Mouse (Mus musculus) CH12.LX (cell line): ENCODE measurements around the gene Naa38. TPM values are rescaled to one million over a fixed set of nuclear protein-coding genes. Genes with fewer than 3 reads are reported as not detected.

Source experiments
- DNase-seq: peaks from one replicate; pipeline ENCODE4 v3.0.0-alpha.2; 2013; ENCODE audit errors: extremely low read depth
- H3K27ac ChIP-seq: 2 replicates; pipeline ENCODE4 v1.5.1; 2012; ENCODE audit warnings: low read depth, mild to moderate bottlenecking, control low read depth, moderate library complexity; ENCODE audit not compliant: insufficient read depth
- H3K27me3 ChIP-seq: replicated peaks from 2 replicates; pipeline ENCODE3; 2012; ENCODE audit warnings: inconsistent platforms
- H3K36me3 ChIP-seq, 2 experiments: replicated peaks in 1 of 2; 2 replicates each; pipeline versions ENCODE3 to v1.6.1; 2012; ENCODE audit warnings: inconsistent platforms in 1 of 2, low read length in 1 of 2, mild to moderate bottlenecking in 1 of 2, mixed read lengths in 1 of 2, moderate library complexity in 1 of 2; ENCODE audit not compliant: control insufficient read depth in 1 of 2, insufficient read depth in 1 of 2
- H3K4me1 ChIP-seq, 2 experiments: 2 replicates each; pipeline ENCODE4 v1.6.1; 2012; ENCODE audit warnings: inconsistent platforms in 1 of 2, moderate library complexity in 1 of 2; ENCODE audit not compliant: insufficient read depth in 2 of 2, control insufficient read depth in 1 of 2
- H3K4me2 ChIP-seq: 2 replicates; pipeline ENCODE4 v1.6.1; 2012; ENCODE audit warnings: low read depth, mild to moderate bottlenecking, control low read depth; ENCODE audit not compliant: poor library complexity, insufficient read depth, severe bottlenecking
- H3K4me3 ChIP-seq, 3 experiments: fragments of 150-350 bp in 1 of 3; sonication (generic) in 1 of 3; replicated peaks in 1 of 3; 2 replicates each; pipeline versions ENCODE3 to v1.5.1; 2011 to 2012; ENCODE audit warnings: low read depth in 2 of 3, low read length in 2 of 3, mild to moderate bottlenecking in 2 of 3, moderate library complexity in 2 of 3, control low read depth in 1 of 3, improper control_type of control experiment in 1 of 3, inconsistent platforms in 1 of 3, mixed read lengths in 1 of 3; ENCODE audit not compliant: poor library complexity in 1 of 3
- H3K79me2 ChIP-seq: replicated peaks from 2 replicates; pipeline ENCODE4 v1.6.1; 2012; ENCODE audit warnings: mild to moderate bottlenecking, moderate library complexity; ENCODE audit not compliant: control insufficient read depth, poor library complexity, insufficient read depth, severe bottlenecking; ENCODE audit errors: extremely low read depth
- H3K9ac ChIP-seq: 2 replicates; pipeline ENCODE4 v1.6.1; 2012; ENCODE audit warnings: low read depth, mild to moderate bottlenecking, control low read depth, moderate library complexity; ENCODE audit not compliant: insufficient read depth
- H3K9me3 ChIP-seq: replicated peaks from 2 replicates; pipeline ENCODE3; 2012; ENCODE audit warnings: low read length, inconsistent platforms, mixed read lengths
- BHLHE40 ChIP-seq: IDR thresholded peaks from 2 replicates; pipeline ENCODE4 v1.6.1; 2011; ENCODE audit warnings: mild to moderate bottlenecking, low read depth, low read length, improper control_type of control experiment
- CHD2 ChIP-seq: IDR thresholded peaks from 2 replicates; pipeline ENCODE4 v1.6.1; 2011; ENCODE audit warnings: low read length, improper control_type of control experiment
- CTCF ChIP-seq, 2 experiments: IDR thresholded peaks in 1 of 2; conservative IDR thresholded peaks in 1 of 2; 2 replicates each; pipeline ENCODE4 v1.5.1; 2011 to 2012; ENCODE audit warnings: low read depth in 2 of 2, low read length in 2 of 2, improper control_type of control experiment in 1 of 2, inconsistent platforms in 1 of 2, mild to moderate bottlenecking in 1 of 2, moderate library complexity in 1 of 2
- ELF1 ChIP-seq: IDR thresholded peaks from 2 replicates; pipeline ENCODE4 v1.6.1; 2014; ENCODE audit warnings: low read depth, mild to moderate bottlenecking, inconsistent platforms, low read length, improper control_type of control experiment
- EP300 ChIP-seq: IDR thresholded peaks from 2 replicates; pipeline ENCODE4 v1.6.1; 2011; ENCODE audit warnings: low read length, improper control_type of control experiment
- GABPA ChIP-seq: IDR thresholded peaks from 2 replicates; pipeline ENCODE4 v1.6.1; 2012; ENCODE audit warnings: low read depth, low read length, improper control_type of control experiment, inconsistent platforms; ENCODE audit not compliant: insufficient replicate concordance
- HCFC1 ChIP-seq: IDR thresholded peaks from 2 replicates; pipeline ENCODE4 v1.6.1; 2012; ENCODE audit warnings: low read depth, mild to moderate bottlenecking, inconsistent platforms, low read length, improper control_type of control experiment
- IRF4 ChIP-seq: IDR thresholded peaks from 2 replicates; pipeline ENCODE4 v1.6.1; 2014; ENCODE audit warnings: low read depth, mild to moderate bottlenecking, inconsistent platforms, low read length, improper control_type of control experiment
- KAT2A ChIP-seq: IDR thresholded peaks from 2 replicates; pipeline ENCODE4 v1.6.1; 2012; ENCODE audit warnings: low read length, improper control_type of control experiment, inconsistent platforms; ENCODE audit not compliant: insufficient replicate concordance
- MAX ChIP-seq: IDR thresholded peaks from 2 replicates; pipeline ENCODE4 v1.6.1; 2011; ENCODE audit warnings: low read length, improper control_type of control experiment
- MAZ ChIP-seq: IDR thresholded peaks from 2 replicates; pipeline ENCODE4 v1.6.1; 2012; ENCODE audit warnings: low read depth, mild to moderate bottlenecking, inconsistent platforms, low read length, improper control_type of control experiment, moderate library complexity
- MEF2A ChIP-seq: IDR thresholded peaks from 2 replicates; pipeline ENCODE4 v1.6.1; 2014; ENCODE audit warnings: low read depth, mild to moderate bottlenecking, inconsistent platforms, low read length, improper control_type of control experiment, borderline replicate concordance
- NELFE ChIP-seq: IDR thresholded peaks from 2 replicates; pipeline ENCODE4 v1.6.1; 2011; ENCODE audit warnings: low read depth, low read length, improper control_type of control experiment
- NRF1 ChIP-seq: IDR thresholded peaks from 2 replicates; pipeline ENCODE4 v1.6.1; 2014; ENCODE audit warnings: low read depth, mild to moderate bottlenecking, inconsistent platforms, low read length, improper control_type of control experiment, moderate library complexity
- POLR2AphosphoS2 ChIP-seq: IDR thresholded peaks from 2 replicates; pipeline ENCODE4 v1.6.1; 2011; ENCODE audit warnings: low read depth, low read length, improper control_type of control experiment
- RAD21 ChIP-seq: IDR thresholded peaks from 2 replicates; pipeline ENCODE4 v1.6.1; 2011; ENCODE audit warnings: low read depth, mild to moderate bottlenecking, low read length, improper control_type of control experiment, moderate library complexity
- RCOR1 ChIP-seq: conservative IDR thresholded peaks from 2 replicates; pipeline ENCODE4 v1.6.1; 2012; ENCODE audit warnings: low read depth, mild to moderate bottlenecking, inconsistent platforms, low read length, improper control_type of control experiment
- TBP ChIP-seq: conservative IDR thresholded peaks from 2 replicates; pipeline ENCODE4 v1.6.1; 2011; ENCODE audit warnings: low read depth, low read length, improper control_type of control experiment
- TCF12 ChIP-seq: IDR thresholded peaks from 2 replicates; pipeline ENCODE4 v1.6.1; 2014; ENCODE audit warnings: low read depth, mild to moderate bottlenecking, inconsistent platforms, low read length, improper control_type of control experiment
- UBTF ChIP-seq: IDR thresholded peaks from 2 replicates; pipeline ENCODE4 v1.6.1; 2012; ENCODE audit warnings: low read depth, mild to moderate bottlenecking, inconsistent platforms, low read length, improper control_type of control experiment, moderate library complexity
- USF1 ChIP-seq: IDR thresholded peaks from 2 replicates; pipeline ENCODE4 v1.6.1; 2014; ENCODE audit warnings: low read depth, mild to moderate bottlenecking, inconsistent platforms, low read length, improper control_type of control experiment
- USF2 ChIP-seq: conservative IDR thresholded peaks from 2 replicates; pipeline ENCODE4 v1.6.1; 2011; ENCODE audit warnings: low read depth, low read length, improper control_type of control experiment
- ZNF384 ChIP-seq: IDR thresholded peaks from 2 replicates; pipeline ENCODE4 v1.6.1; 2012; ENCODE audit warnings: low read depth, low read length, improper control_type of control experiment, inconsistent platforms
- dilution Hi-C: fragments of 300-500 bp; cut with MboI; formaldehyde crosslinking; loops from 2 replicates; pipeline ENCODE4 v1.14.3; 2020; ENCODE audit warnings: low sequenced_read_pairs; ENCODE audit not compliant: extremely low pct_unique_long_range_greater_than_20kb, extremely low pct_ligation_motif_present
- in situ Hi-C: fragments of 300-500 bp; cut with MboI; formaldehyde crosslinking; loops from 3 replicates; pipeline ENCODE4 v1.14.3; 2019; ENCODE audit warnings: low sequenced_read_pairs, low pct_ligation_motif_present, low pct_unique_long_range_greater_than_20kb, mixed read lengths
- polyA plus RNA-seq: library from polyadenylated mRNA; unstranded; fragments of >175 nt; gene quantifications from 2 replicates; pipeline ENCODE4 v1.2.1, GENCODE M21; 2012; ENCODE audit warnings: low read depth; ENCODE audit not compliant: insufficient read length
- total RNA-seq, 2 experiments: library from RNA; depleted of rRNA; stranded (reverse); fragments of 300-350 nt in 1 of 2; fragments of >200 nt in 1 of 2; gene quantifications; 2 replicates each; pipeline ENCODE4 v1.2.3; 2012 to 2014

Naa38 gene
- total and polyA plus RNA-seq, 3 experiments: 153 to 201 (median 193) TPM

- TF ChIP-seq GABPA (no peak), CTCF (conservative IDR thresholded peaks at IDR 0.05 in 1 of 2, IDR thresholded peaks at IDR 0.05 in 1 of 2; ENCODE audit: low read depth in 2 of 2, low read length in 2 of 2) (peak in 1 of 2 experiments; percentile 4; a peak in 1 of 4 replicates), ZNF384 (no peak), KAT2A (no peak), CHD2 (peak; percentile 21; the same call in 1 of the 2 replicates), UBTF (no peak), NELFE (no peak), TBP (no peak), RCOR1 (no peak), NRF1 (no peak), EP300 (no peak), MEF2A (peak; percentile 19; the same call in 1 of the 2 replicates), USF2 (no peak), HCFC1 (no peak), POLR2AphosphoS2 (no peak), USF1 (no peak), RAD21 (no peak), TCF12 (no peak), ELF1 (no peak)
Measured at GRCm38 (mm10) chr11:69413221-69414181, 18.2 kb downstream of the Naa38 start, which contains the start of gene Kdm6b (continued).

- H3K27ac ChIP-seq: peak overlapping the region; percentile 92
- H3K36me3 ChIP-seq: no peaks in the 10 kb centered on the region
- H3K4me2 ChIP-seq: peak overlapping the region; percentile 52
- dilution Hi-C loops: no loop called here
- no peaks in the 10 kb centered on the region for H3K9me3 ChIP-seq
- H3K4me1 ChIP-seq: peaks cover 41 to 78% of the 10 kb centered on the region in 2 experiments
- peak overlapping the region in 2 of 3 experiments; percentile 17 to 62 for H3K4me3 ChIP-seq
- peak overlapping the region; percentile 77 for H3K9ac ChIP-seq
- H3K27me3 ChIP-seq: peaks cover 33% of the 10 kb centered on the region
- no peak for DNase-seq
- TF ChIP-seq IRF4 (no peak), ELF1 (no peak; the same call in 1 of the 2 replicates), MAZ (peak; percentile 93), NELFE (0 out of 2 replicates have a peak, but pooled peaks have one; percentile 13), MAX (no peak), CTCF (conservative IDR thresholded peaks at IDR 0.05 in 1 of 2, IDR thresholded peaks at IDR 0.05 in 1 of 2; ENCODE audit: low read depth in 2 of 2, low read length in 2 of 2) (no peak), MEF2A (peak; percentile 51; the same call in 1 of the 2 replicates), HCFC1 (peak; percentile 17; the same call in 1 of the 2 replicates), KAT2A (no peak), TBP (0 out of 2 replicates have a peak, but pooled peaks have one; percentile 35), BHLHE40 (peak; percentile 40; the same call in 1 of the 2 replicates)
- TF ChIP-seq, all 38 proteins: peak for 6
- in situ Hi-C loops: no loop called here
- no peaks in the 10 kb centered on the region for H3K79me2 ChIP-seq
Measured at GRCm38 (mm10) chr11:69414421-69415326, 19.4 kb downstream of the Naa38 start.
